Mouse (Mus musculus): ENCODE measurements around the gene Pisd. TPM values are rescaled to one million over a fixed set of nuclear protein-coding genes. Genes with fewer than 3 reads are reported as not detected.
"Not testable (repeated sequence)": the region's sequence is repeated elsewhere in the genome, so short reads cannot be mapped to it uniquely, and the experiment has no call there.

The Pisd gene
- polyA plus RNA-seq, 1 experiment from 2014 or later, result 79.9 TPM

- WGBS, result 96% methylated on average over 3 of the region's 3 CpGs
- no peaks in the 10 kb centered on the region for H3K4me1 ChIP-seq
- no peaks in the 10 kb centered on the region for H3K27me3 ChIP-seq (ENCODE audit: low read depth, poor library complexity, severe bottlenecking)
- no peak overlapping the region for H3K27ac ChIP-seq (replicated peaks)
- no peak overlapping the region for H3K4me3 ChIP-seq
- no peak for DNase-seq (ENCODE audit: low spot score)
- peaks cover 39% of the 10 kb centered on the region for H3K36me3 ChIP-seq
- H3K9me3 ChIP-seq (replicated peaks), result no peaks in the 10 kb centered on the region
These were observed 18.4 kb downstream of the Pisd start for GRCm38 (mm10) chr5:32767004-32767403.

- no peaks in the 10 kb centered on the region for H3K27me3 ChIP-seq (ENCODE audit: low read depth, poor library complexity, severe bottlenecking)
- H3K4me1 ChIP-seq, result no peaks in the 10 kb centered on the region
- 92% methylated on average over 5 of the region's 5 CpGs for WGBS
- peaks cover 46% of the 10 kb centered on the region for H3K36me3 ChIP-seq
- no peak overlapping the region for H3K4me3 ChIP-seq
- DNase-seq (ENCODE audit: low spot score), result no peak
- no peak overlapping the region for H3K27ac ChIP-seq (replicated peaks)
- H3K9me3 ChIP-seq (replicated peaks), result no peaks in the 10 kb centered on the region
These were observed 23.8 kb downstream of the Pisd start for GRCm38 (mm10) chr5:32761566-32762140.

GRCm38 (mm10) chr5:32760787-32761186 lies 24.7 kb downstream of the Pisd start:
- Histone ChIP-seq H3K27ac (replicated peaks) (no peak overlapping the region), H3K36me3 (peaks cover 46% of the 10 kb centered on the region), H3K4me3 (no peak overlapping the region), H3K4me1 (no peaks in the 10 kb centered on the region), H3K9me3 (replicated peaks) (no peaks in the 10 kb centered on the region), H3K27me3 (ENCODE audit: low read depth, poor library complexity, severe bottlenecking) (no peaks in the 10 kb centered on the region)
- 92% methylated on average over 3 of the region's 3 CpGs for WGBS
- DNase-seq (ENCODE audit: low spot score), result no peak

- not testable (repeated sequence) for DNase-seq (ENCODE audit: low spot score); H3K27ac ChIP-seq (replicated peaks); H3K27me3 ChIP-seq (ENCODE audit: low read depth, poor library complexity, severe bottlenecking); H3K9me3 ChIP-seq (replicated peaks); H3K4me3 ChIP-seq; H3K4me1 ChIP-seq
- 95% methylated on average over 18 of the region's 18 CpGs for WGBS
- peaks cover 46% of the 10 kb centered on the region for H3K36me3 ChIP-seq
These were observed 25.1 kb downstream of the Pisd start for GRCm38 (mm10) chr5:32760352-32760751.

DNA sequence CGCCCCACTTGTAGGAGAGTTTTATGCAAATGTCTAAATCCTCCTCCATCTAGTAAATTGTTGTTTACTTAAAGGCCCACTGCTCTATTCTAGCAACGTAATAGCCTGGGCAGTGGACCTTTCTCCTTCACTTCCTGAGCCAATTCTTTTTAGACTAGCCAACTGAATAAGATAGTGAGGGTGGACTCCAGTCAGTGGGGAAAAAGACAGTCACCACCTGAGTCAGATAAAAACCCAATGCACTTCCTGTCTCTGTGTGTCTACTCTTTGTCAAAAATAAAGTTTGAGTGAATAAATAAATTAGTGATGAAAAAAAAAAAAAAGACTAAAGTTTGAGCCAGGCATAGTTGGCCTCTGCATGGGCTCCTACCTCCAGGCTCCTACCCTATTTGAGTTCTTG lies 25.8 kb downstream of the Pisd start:
- 81% methylated on average over 2 of the region's 2 CpGs for WGBS
- H3K36me3 ChIP-seq, result peaks cover 45% of the 10 kb centered on the region
- H3K9me3 ChIP-seq (replicated peaks), result no peaks in the 10 kb centered on the region
- H3K27me3 ChIP-seq (ENCODE audit: low read depth, poor library complexity, severe bottlenecking), result no peaks in the 10 kb centered on the region
- DNase-seq (ENCODE audit: low spot score), result no peak
- no peaks in the 10 kb centered on the region for H3K4me1 ChIP-seq
- no peak overlapping the region for H3K4me3 ChIP-seq
- H3K27ac ChIP-seq (replicated peaks), result no peak overlapping the region

DNA sequence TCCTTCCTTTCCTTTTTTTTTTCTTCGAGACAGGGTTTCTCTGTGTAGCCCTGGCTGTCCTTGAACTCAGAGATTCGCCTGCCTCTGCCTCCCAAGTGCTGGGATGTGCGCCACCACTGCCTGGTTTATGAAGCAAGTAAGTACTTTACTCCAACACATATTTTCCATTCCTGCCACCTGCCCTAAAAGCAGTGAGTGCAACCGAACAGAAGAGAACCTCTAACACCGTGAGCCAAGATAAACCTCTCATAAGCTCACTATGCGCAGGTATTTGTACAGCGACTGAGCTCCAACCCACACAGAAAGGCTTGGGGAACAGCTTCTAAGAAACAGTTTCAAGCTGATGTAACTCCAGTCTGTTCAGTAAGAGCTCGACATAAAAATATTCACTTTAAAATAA lies 29.3 kb downstream of the Pisd start:
- DNase-seq (ENCODE audit: low spot score), result no peak
- H3K9me3 ChIP-seq (replicated peaks), result no peaks in the 10 kb centered on the region
- peaks cover 6% of the 10 kb centered on the region; the same call in 1 of the 2 replicates for H3K4me1 ChIP-seq
- no peaks in the 10 kb centered on the region for H3K27me3 ChIP-seq (ENCODE audit: low read depth, poor library complexity, severe bottlenecking)
- H3K36me3 ChIP-seq, result peaks cover 11% of the 10 kb centered on the region
- no peak overlapping the region for H3K4me3 ChIP-seq
- no peak overlapping the region for H3K27ac ChIP-seq (replicated peaks)
- WGBS, result 94% methylated on average over 8 of the region's 8 CpGs

- peaks cover 10% of the 10 kb centered on the region for H3K4me1 ChIP-seq
- no peak overlapping the region for H3K27ac ChIP-seq (replicated peaks)
- H3K27me3 ChIP-seq (ENCODE audit: low read depth, poor library complexity, severe bottlenecking), result no peaks in the 10 kb centered on the region
- H3K9me3 ChIP-seq (replicated peaks), result no peaks in the 10 kb centered on the region
- no peak overlapping the region for H3K4me3 ChIP-seq
- no peak for DNase-seq (ENCODE audit: low spot score)
- WGBS, result 69% methylated on average over 2 of the region's 2 CpGs
- no peaks in the 10 kb centered on the region for H3K36me3 ChIP-seq
These were observed 33.7 kb downstream of the Pisd start for GRCm38 (mm10) chr5:32751736-32752135.

GRCm38 (mm10) chr5:32748936-32749335 lies 36.5 kb downstream of the Pisd start:
- Histone ChIP-seq H3K4me1 (peaks cover 26% of the 10 kb centered on the region), H3K27ac (replicated peaks) (no peak overlapping the region), H3K4me3 (no peak overlapping the region), H3K36me3 (no peaks in the 10 kb centered on the region), H3K27me3 (ENCODE audit: low read depth, poor library complexity, severe bottlenecking) (no peaks in the 10 kb centered on the region), H3K9me3 (replicated peaks) (no peaks in the 10 kb centered on the region)
- DNase-seq (ENCODE audit: low spot score), result no peak
- WGBS, result 93% methylated on average over 6 of the region's 6 CpGs

DNA sequence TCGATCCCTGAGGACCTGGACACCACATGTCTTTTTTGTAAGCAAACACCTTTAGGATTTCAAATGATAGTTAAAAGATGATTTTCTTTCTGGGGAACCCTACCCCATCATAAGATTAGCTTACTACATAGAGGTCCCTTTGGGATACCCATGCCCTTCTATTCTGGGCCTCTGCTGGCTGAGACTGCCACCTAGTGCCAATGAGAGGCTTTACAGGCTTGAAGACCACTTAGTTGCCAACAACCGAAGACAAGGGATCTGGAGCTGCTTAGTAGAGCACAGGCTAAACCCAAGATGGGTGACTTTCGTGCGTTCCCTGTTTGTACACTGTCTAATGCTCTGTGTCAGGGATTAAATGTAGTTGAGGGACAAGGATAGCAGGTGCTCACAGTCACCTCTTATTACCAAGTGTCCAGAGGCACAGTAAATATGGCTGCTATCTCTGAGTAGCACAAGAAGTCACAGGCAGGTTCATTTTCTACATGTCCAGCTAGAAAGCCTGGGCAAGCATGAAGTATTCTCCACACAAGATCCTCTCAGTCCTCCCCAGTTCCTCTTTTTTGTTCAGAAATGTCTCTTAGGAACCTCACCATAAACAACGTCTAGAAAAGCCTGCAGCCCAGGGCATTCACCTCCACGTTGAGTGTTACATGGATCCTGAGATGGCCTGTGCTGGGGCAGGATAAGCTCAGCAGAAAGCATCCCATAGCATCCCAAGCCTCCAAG lies 37.6 kb downstream of the Pisd start:
- Histone ChIP-seq H3K4me3 (no peak overlapping the region), H3K27ac (replicated peaks) (no peak overlapping the region), H3K36me3 (no peaks in the 10 kb centered on the region), H3K27me3 (ENCODE audit: low read depth, poor library complexity, severe bottlenecking) (no peaks in the 10 kb centered on the region), H3K4me1 (peaks cover 32% of the 10 kb centered on the region), H3K9me3 (replicated peaks) (no peaks in the 10 kb centered on the region)
- WGBS, result 65% methylated on average over 6 of the region's 6 CpGs
- peak; percentile 42 for DNase-seq (ENCODE audit: low spot score)

- Histone ChIP-seq H3K27ac (replicated peaks) (peak overlapping the region; percentile 81), H3K4me3 (peak overlapping the region; percentile 47), H3K27me3 (ENCODE audit: low read depth, poor library complexity, severe bottlenecking) (no peaks in the 10 kb centered on the region), H3K9me3 (replicated peaks) (no peaks in the 10 kb centered on the region), H3K36me3 (no peaks in the 10 kb centered on the region), H3K4me1 (peaks cover 39% of the 10 kb centered on the region)
- DNase-seq (ENCODE audit: low spot score), result peak; percentile 60
- WGBS, result 9% methylated on average over 10 of the region's 10 CpGs
These were observed 39.5 kb downstream of the Pisd start for GRCm38 (mm10) chr5:32745705-32746655.

GRCm38 (mm10) chr5:32742149-32742548 lies 43.3 kb downstream of the Pisd start:
- Histone ChIP-seq H3K4me3 (no peak overlapping the region), H3K4me1 (peaks cover 39% of the 10 kb centered on the region), H3K27me3 (ENCODE audit: low read depth, poor library complexity, severe bottlenecking) (no peaks in the 10 kb centered on the region), H3K9me3 (replicated peaks) (no peaks in the 10 kb centered on the region), H3K36me3 (peaks cover 12% of the 10 kb centered on the region), H3K27ac (replicated peaks) (peak overlapping the region; percentile 70)
- WGBS, result 51% methylated on average over 9 of the region's 9 CpGs
- DNase-seq (ENCODE audit: low spot score), result peak; percentile 24

DNA sequence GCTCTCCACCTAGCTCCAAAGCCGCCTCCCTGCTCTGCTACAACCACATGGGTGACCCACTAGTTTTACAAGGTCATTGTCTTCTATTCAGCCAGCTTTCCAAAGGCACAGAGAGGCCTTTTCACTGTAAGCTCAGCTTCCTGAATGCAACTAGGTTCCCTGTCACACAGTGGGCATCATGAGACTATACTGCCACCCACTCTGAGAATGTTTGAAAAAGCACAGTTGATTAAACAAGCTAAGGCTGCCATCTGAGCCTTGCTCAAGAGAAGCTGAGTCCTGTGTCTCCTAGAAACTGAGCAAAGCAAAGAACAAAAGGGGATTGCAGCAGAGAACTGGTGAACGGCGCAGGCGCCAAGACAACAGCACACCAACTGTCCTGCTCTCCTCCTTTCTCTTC lies 44.1 kb downstream of the Pisd start:
- Histone ChIP-seq H3K36me3 (peaks cover 20% of the 10 kb centered on the region), H3K4me1 (peaks cover 32% of the 10 kb centered on the region), H3K27ac (replicated peaks) (peak overlapping the region; percentile 70)
- not testable (repeated sequence) for H3K4me3 ChIP-seq; H3K9me3 ChIP-seq (replicated peaks); DNase-seq (ENCODE audit: low spot score); H3K27me3 ChIP-seq (ENCODE audit: low read depth, poor library complexity, severe bottlenecking)
- WGBS, result 70% methylated on average over 4 of the region's 4 CpGs
